Mouse (Mus musculus): ENCODE measurements around the gene Gm20662.

- TF ChIP-seq POLR2A (IDR thresholded peaks at IDR 0.05; ENCODE audit: borderline replicate concordance, insufficient read depth, low read length) (no peak), CTCF (IDR thresholded peaks at IDR 0.05; ENCODE audit: borderline replicate concordance, insufficient read depth, low read depth, low read length) (no peak)
These were observed 34.3 kb upstream of the Gm20662 start for GRCm38 (mm10) chr9:107961881-107962280.
